Mouse (Mus musculus) stomach, embryonic 16.5 days (tissue): ENCODE measurements around the gene Tuba3b. TPM values are rescaled to one million over a fixed set of nuclear protein-coding genes. Genes with fewer than 3 reads are reported as not detected.

Source experiments
- ATAC-seq: fragments of 200-750 bp; cut with Nextera tagmentation; 2 replicates; pipeline ENCODE4 v1.8.0; 2017; ENCODE audit warnings: moderate number of reproducible peaks, moderate TSS enrichment; ENCODE audit not compliant: insufficient read depth, low FRiP score
- H3K27ac ChIP-seq: fragments of 300-500 bp; sonication (generic); 2 replicates; pipeline ENCODE4 v1.5.1; 2014; ENCODE audit warnings: low read length
- H3K27me3 ChIP-seq: fragments of 300-500 bp; sonication (generic); 2 replicates; pipeline ENCODE4 v1.6.1; 2014; ENCODE audit warnings: low read length, control low read depth, mixed read lengths; ENCODE audit not compliant: control insufficient read depth, insufficient read depth
- H3K36me3 ChIP-seq: fragments of 300-500 bp; sonication (generic); 2 replicates; pipeline ENCODE4 v1.6.1; 2014; ENCODE audit warnings: low read length; ENCODE audit not compliant: control insufficient read depth, insufficient read depth
- H3K4me1 ChIP-seq: fragments of 300-500 bp; sonication (generic); 2 replicates; pipeline ENCODE4 v1.6.1; 2014; ENCODE audit warnings: low read length, control low read depth, mixed read lengths; ENCODE audit not compliant: control insufficient read depth, insufficient read depth
- H3K4me2 ChIP-seq: fragments of 300-500 bp; sonication (generic); 2 replicates; pipeline ENCODE4 v1.6.1; 2014; ENCODE audit warnings: low read depth, low read length, mixed read lengths
- H3K4me3 ChIP-seq: fragments of 300-500 bp; sonication (generic); replicated peaks from 2 replicates; pipeline ENCODE4 v1.5.1; 2014; ENCODE audit warnings: mild to moderate bottlenecking, low read length
- H3K9ac ChIP-seq: fragments of 300-500 bp; sonication (generic); 2 replicates; pipeline ENCODE4 v1.6.1; 2014; ENCODE audit warnings: low read length
- H3K9me3 ChIP-seq: fragments of 300-500 bp; sonication (generic); replicated peaks from 2 replicates; pipeline ENCODE4 v1.6.1; 2016; ENCODE audit warnings: low read length, control low read depth; ENCODE audit not compliant: control insufficient read depth
- WGBS: fragments of 180-500 bp; shearing (Covaris S2); extraction: QIAGEN DNeasy Blood & Tissue Kit; methylation state at CpG from one replicate; pipeline ENCODE4 v1.1.7; 2014; 5-methylcytosine and 5-hydroxymethylcytosine counted together
- polyA plus RNA-seq: library from polyadenylated mRNA; unstranded; fragments of >200 nt; fragmentation: Nextera tagmentation; extraction: Ambion mirVana; gene quantifications from 2 replicates; pipeline ENCODE4 v1.2.1, GENCODE M21; 2015

Gene Tuba3b
- polyA plus RNA-seq, 1 experiment from 2014 or later: not detected

DNA sequence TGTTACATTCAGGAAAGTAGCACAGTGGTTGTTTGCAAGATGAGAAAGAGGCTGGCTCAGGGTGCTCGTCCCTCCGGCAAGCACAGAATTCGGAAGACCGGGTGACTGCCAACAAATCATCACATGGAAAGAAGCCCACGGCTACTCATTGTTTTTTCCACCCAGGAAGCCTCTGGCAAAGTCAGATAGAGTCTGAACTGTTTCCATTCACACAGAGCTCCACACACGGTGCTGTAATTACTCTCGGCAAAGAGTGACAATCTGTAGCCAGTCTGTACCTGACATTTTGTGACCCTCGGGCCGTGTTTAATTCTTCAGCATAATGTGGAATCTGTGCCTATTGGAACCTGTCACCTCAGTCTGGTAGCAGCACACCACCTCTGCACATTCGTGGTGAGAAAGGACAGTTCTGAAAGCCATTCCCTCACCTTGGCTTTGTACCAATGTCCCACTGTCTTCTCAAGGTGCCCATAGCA, 54.1 kb downstream of the Tuba3b start:
- H3K4me3 ChIP-seq: no peak overlapping the region
- 0 out of 2 replicates have a peak, but pooled peaks cover 3% of the 10 kb centered on the region for H3K9me3 ChIP-seq
- no peaks in the 10 kb centered on the region for H3K27me3 ChIP-seq
- no peak overlapping the region for H3K27ac ChIP-seq
- no peaks in the 10 kb centered on the region for H3K36me3 ChIP-seq
- WGBS: 69% methylated on average over 10 of the region's 10 CpGs
- ATAC-seq: no peak
- H3K9ac ChIP-seq: no peak overlapping the region
- H3K4me1 ChIP-seq: no peaks in the 10 kb centered on the region
- H3K4me2 ChIP-seq: no peak overlapping the region

Other genes with a start within 250 kb of the Tuba3b start
- gene Lmntd1, start 1.4 kb upstream of the Tuba3b start, polyA plus RNA-seq: 0.61 and 1.1 TPM in 2 replicates
- gene Rassf8, start 131.0 kb downstream of the Tuba3b start, polyA plus RNA-seq: 4.9 and 5.7 TPM in 2 replicates
- gene Bhlhe41, start 249.8 kb downstream of the Tuba3b start, polyA plus RNA-seq: 1.7 and 2.0 TPM in 2 replicates